Mouse (Mus musculus): ENCODE results near the gene Hes2. TPM values are rescaled to one million over a fixed set of nuclear protein-coding genes. Genes with fewer than 3 reads are reported as not detected.

Gene Hes2
- polyA plus RNA-seq, 1 experiment, result 0.73 TPM

- Histone ChIP-seq H3K4me1 (ENCODE audit: control insufficient read depth, insufficient read depth, low read length) (no peaks in the 10 kb centered on the region; the same call in 1 of the 2 replicates), H3K27ac (ENCODE audit: control insufficient read depth, insufficient read depth, low read depth, low read length) (no peak overlapping the region), H3K36me3 (ENCODE audit: control insufficient read depth, insufficient read depth, low read length) (no peaks in the 10 kb centered on the region), H3K27me3 (ENCODE audit: control insufficient read depth, insufficient read depth, low read length) (no peaks in the 10 kb centered on the region), H3K4me3 (ENCODE audit: control insufficient read depth, low read depth, low read length) (no peak overlapping the region)
- TF ChIP-seq CTCF (IDR thresholded peaks at IDR 0.05; ENCODE audit: control insufficient read depth, insufficient read depth, insufficient replicate concordance, low read depth, low read length), result no peak
- TF ChIP-seq POLR2A (IDR thresholded peaks at IDR 0.05; ENCODE audit: control insufficient read depth, low read depth, low read length), result no peak
These were observed 30.4 kb downstream of the Hes2 start for GRCm38 (mm10) chr4:152189071-152189470.

DNA sequence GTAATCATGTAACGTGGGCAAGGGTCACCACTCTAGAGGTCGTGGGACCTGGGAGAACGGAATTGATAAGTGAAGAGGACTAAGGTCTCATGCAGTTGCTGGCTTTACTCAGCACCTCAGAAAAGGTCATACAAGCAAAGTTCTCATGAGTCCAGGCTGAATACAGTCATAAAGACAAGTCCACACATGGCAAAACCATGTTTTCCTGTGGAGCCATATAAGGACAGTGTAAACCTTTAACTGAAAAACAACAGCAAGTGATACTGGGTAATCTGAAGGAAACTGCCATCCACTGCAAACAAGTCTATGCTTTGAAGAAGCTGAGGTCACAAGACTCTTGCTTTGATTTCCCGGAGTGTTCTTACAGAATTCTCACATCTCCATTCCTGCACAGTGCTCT, 31.0 kb downstream of the Hes2 start:
- no peaks in the 10 kb centered on the region; the same call in 1 of the 2 replicates for H3K4me1 ChIP-seq (ENCODE audit: control insufficient read depth, insufficient read depth, low read length)
- TF ChIP-seq CTCF (IDR thresholded peaks at IDR 0.05; ENCODE audit: control insufficient read depth, insufficient read depth, insufficient replicate concordance, low read depth, low read length) (no peak), POLR2A (IDR thresholded peaks at IDR 0.05; ENCODE audit: control insufficient read depth, low read depth, low read length) (no peak)
- H3K4me3 ChIP-seq (ENCODE audit: control insufficient read depth, low read depth, low read length), result no peak overlapping the region
- H3K27me3 ChIP-seq (ENCODE audit: control insufficient read depth, insufficient read depth, low read length), result no peaks in the 10 kb centered on the region
- H3K27ac ChIP-seq (ENCODE audit: control insufficient read depth, insufficient read depth, low read depth, low read length), result no peak overlapping the region
- H3K36me3 ChIP-seq (ENCODE audit: control insufficient read depth, insufficient read depth, low read length), result no peaks in the 10 kb centered on the region

DNA sequence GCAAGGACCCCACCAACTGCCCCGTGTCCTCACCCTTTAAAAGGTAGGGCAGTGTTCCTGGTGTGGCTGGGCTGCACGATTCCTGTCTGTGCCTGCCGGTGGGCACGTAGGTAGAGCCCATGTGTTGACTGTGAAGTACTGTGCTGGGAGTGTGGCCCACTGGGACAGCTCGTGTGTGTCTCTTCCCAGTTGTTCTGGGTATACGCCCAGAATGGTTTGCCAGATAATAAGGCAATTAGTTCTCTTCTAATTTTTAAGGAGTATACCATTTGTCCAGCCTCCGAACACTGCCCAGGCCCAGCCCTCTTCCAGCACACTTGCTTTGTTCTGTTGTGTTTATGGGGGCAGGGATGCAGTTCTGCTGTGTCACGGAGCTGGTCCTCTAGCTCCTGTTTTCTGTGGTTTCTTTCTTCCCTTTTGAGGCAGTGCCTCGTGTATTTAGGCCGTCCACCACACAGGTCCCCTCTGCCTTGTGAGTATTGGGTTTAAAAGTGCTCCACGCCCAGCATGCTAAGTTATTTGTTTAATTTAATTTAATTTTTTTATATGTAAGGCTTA, 31.5 kb downstream of the Hes2 start:
- Histone ChIP-seq H3K4me3 (ENCODE audit: control insufficient read depth, low read depth, low read length) (no peak overlapping the region), H3K36me3 (ENCODE audit: control insufficient read depth, insufficient read depth, low read length) (no peaks in the 10 kb centered on the region), H3K27ac (ENCODE audit: control insufficient read depth, insufficient read depth, low read depth, low read length) (no peak overlapping the region), H3K27me3 (ENCODE audit: control insufficient read depth, insufficient read depth, low read length) (no peaks in the 10 kb centered on the region), H3K4me1 (ENCODE audit: control insufficient read depth, insufficient read depth, low read length) (no peaks in the 10 kb centered on the region; the same call in 1 of the 2 replicates)
- TF ChIP-seq POLR2A (IDR thresholded peaks at IDR 0.05; ENCODE audit: control insufficient read depth, low read depth, low read length) (no peak), CTCF (IDR thresholded peaks at IDR 0.05; ENCODE audit: control insufficient read depth, insufficient read depth, insufficient replicate concordance, low read depth, low read length) (no peak)

GRCm38 (mm10) chr4:152190701-152191100, 32.0 kb downstream of the Hes2 start:
- no peaks in the 10 kb centered on the region for H3K27me3 ChIP-seq (ENCODE audit: control insufficient read depth, insufficient read depth, low read length)
- H3K36me3 ChIP-seq (ENCODE audit: control insufficient read depth, insufficient read depth, low read length), result no peaks in the 10 kb centered on the region
- no peaks in the 10 kb centered on the region; the same call in 1 of the 2 replicates for H3K4me1 ChIP-seq (ENCODE audit: control insufficient read depth, insufficient read depth, low read length)
- TF ChIP-seq POLR2A (IDR thresholded peaks at IDR 0.05; ENCODE audit: control insufficient read depth, low read depth, low read length) (no peak), CTCF (IDR thresholded peaks at IDR 0.05; ENCODE audit: control insufficient read depth, insufficient read depth, insufficient replicate concordance, low read depth, low read length) (no peak)
- H3K27ac ChIP-seq (ENCODE audit: control insufficient read depth, insufficient read depth, low read depth, low read length), result no peak overlapping the region
- no peak overlapping the region for H3K4me3 ChIP-seq (ENCODE audit: control insufficient read depth, low read depth, low read length)

DNA sequence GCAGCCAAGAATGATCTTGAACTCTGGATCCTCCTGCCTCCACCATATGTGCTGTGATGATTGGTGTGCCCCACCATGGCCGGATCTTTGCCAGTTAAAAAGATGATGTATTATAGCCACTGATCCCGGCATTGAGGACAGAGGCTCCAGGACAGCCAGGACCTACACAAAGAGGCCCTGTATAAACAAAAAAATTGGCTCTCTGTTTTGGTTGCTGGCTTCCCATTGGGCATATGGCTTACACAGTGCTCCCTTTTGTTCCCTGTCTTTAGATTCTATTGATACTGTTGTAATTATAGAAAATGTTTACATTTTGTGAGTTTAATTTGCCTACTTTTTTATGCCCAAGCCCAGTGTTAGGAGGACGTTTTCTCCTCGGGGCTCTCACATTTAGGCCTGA, 33.9 kb downstream of the Hes2 start:
- H3K27ac ChIP-seq (ENCODE audit: control insufficient read depth, insufficient read depth, low read depth, low read length), result no peak overlapping the region
- TF ChIP-seq CTCF (IDR thresholded peaks at IDR 0.05; ENCODE audit: control insufficient read depth, insufficient read depth, insufficient replicate concordance, low read depth, low read length), result no peak
- no peak for TF ChIP-seq POLR2A (IDR thresholded peaks at IDR 0.05; ENCODE audit: control insufficient read depth, low read depth, low read length)
- H3K4me1 ChIP-seq (ENCODE audit: control insufficient read depth, insufficient read depth, low read length), result no peaks in the 10 kb centered on the region
- H3K36me3 ChIP-seq (ENCODE audit: control insufficient read depth, insufficient read depth, low read length), result no peaks in the 10 kb centered on the region
- no peaks in the 10 kb centered on the region for H3K27me3 ChIP-seq (ENCODE audit: control insufficient read depth, insufficient read depth, low read length)
- H3K4me3 ChIP-seq (ENCODE audit: control insufficient read depth, low read depth, low read length), result no peak overlapping the region

DNA sequence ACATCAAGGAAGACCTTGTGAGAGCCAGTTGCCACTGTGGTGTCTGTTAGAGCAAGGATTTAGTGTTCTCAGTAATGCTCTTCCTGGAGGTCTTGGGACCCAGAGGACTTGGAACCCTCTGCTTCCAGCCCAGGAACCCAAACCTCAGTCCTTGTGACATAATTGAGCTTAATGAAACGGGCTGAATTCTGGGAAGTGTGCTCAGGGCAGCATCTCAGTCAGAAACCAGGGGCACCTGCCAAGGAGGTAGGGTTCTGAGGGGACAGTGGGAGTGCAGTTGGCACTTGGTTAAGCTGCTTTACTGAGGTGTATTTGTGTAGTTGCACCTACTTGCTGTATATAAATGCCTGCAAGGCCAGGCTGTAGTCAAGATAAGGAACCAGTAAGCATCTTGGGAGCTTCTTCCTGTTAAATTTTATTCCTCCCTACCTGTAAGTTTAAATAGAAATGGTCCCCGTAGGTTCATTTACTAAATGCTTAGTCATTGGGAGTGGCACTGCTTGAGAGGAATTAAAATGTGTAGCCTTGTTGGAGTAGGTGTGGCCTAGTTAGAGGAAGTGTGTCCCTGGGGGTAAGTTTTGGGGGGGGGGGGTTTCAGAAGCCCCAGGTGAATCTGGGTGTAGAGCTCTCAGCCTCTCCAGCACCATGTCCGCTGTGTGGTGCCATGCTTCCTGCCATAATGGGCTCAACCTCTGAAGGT, 36.0 kb downstream of the Hes2 start:
- no peak overlapping the region for H3K27ac ChIP-seq (ENCODE audit: control insufficient read depth, insufficient read depth, low read depth, low read length)

GRCm38 (mm10) chr4:152196276-152196675, 37.6 kb downstream of the Hes2 start:
- no peak overlapping the region for H3K4me3 ChIP-seq (ENCODE audit: control insufficient read depth, low read depth, low read length)
- no peak overlapping the region for H3K27ac ChIP-seq (ENCODE audit: control insufficient read depth, insufficient read depth, low read depth, low read length)
- H3K4me1 ChIP-seq (ENCODE audit: control insufficient read depth, insufficient read depth, low read length), result no peaks in the 10 kb centered on the region
- no peaks in the 10 kb centered on the region for H3K27me3 ChIP-seq (ENCODE audit: control insufficient read depth, insufficient read depth, low read length)
- no peak for TF ChIP-seq CTCF (IDR thresholded peaks at IDR 0.05; ENCODE audit: control insufficient read depth, insufficient read depth, insufficient replicate concordance, low read depth, low read length)
- TF ChIP-seq POLR2A (IDR thresholded peaks at IDR 0.05; ENCODE audit: control insufficient read depth, low read depth, low read length), result no peak
- H3K36me3 ChIP-seq (ENCODE audit: control insufficient read depth, insufficient read depth, low read length), result no peaks in the 10 kb centered on the region

More for the DNA sequence above, 36.0 kb downstream of the Hes2 start:
- H3K4me1 ChIP-seq (ENCODE audit: control insufficient read depth, insufficient read depth, low read length), result no peaks in the 10 kb centered on the region
- H3K4me3 ChIP-seq (ENCODE audit: control insufficient read depth, low read depth, low read length), result no peak overlapping the region
- H3K36me3 ChIP-seq (ENCODE audit: control insufficient read depth, insufficient read depth, low read length), result no peaks in the 10 kb centered on the region
- no peaks in the 10 kb centered on the region for H3K27me3 ChIP-seq (ENCODE audit: control insufficient read depth, insufficient read depth, low read length)
- TF ChIP-seq POLR2A (IDR thresholded peaks at IDR 0.05; ENCODE audit: control insufficient read depth, low read depth, low read length) (no peak), CTCF (IDR thresholded peaks at IDR 0.05; ENCODE audit: control insufficient read depth, insufficient read depth, insufficient replicate concordance, low read depth, low read length) (no peak)

All from testis, adult 2 months (tissue).